Mouse (Mus musculus) gastrocnemius, postnatal 14 days (tissue): Measurements from ENCODE around the gene Idh3g. TPM values are rescaled to one million over a fixed set of nuclear protein-coding genes. Genes with fewer than 3 reads are reported as not detected.

Experiments
- DNase-seq: peaks from one replicate; pipeline ENCODE4 v3.0.0; 2021; ENCODE audit warnings: mixed read lengths
- intact Hi-C: fragments of 180-260 bp; cut with DNase I; formaldehyde crosslinking; loops from one replicate; pipeline ENCODE4 v1.15.1; 2025; ENCODE audit warnings: low total_unique reads
- long read RNA-seq, 2 experiments: library from polyadenylated mRNA; stranded (forward); transcript quantifications; one replicate each; pipeline ENCODE4 v2.0.0; 2021
- total RNA-seq, 2 experiments: library from RNA; stranded (reverse); gene quantifications; 2 replicates each; pipeline ENCODE4 v1.2.3; 2021

The Idh3g gene
- 100 to 1,000 TPM; 305 to 363 TPM for total RNA-seq
- long read RNA-seq, experiment 1, partial matches to known transcripts: 10 of 300 reads
- long read RNA-seq, experiment 1, other reads (novel, unspliced or antisense): 289 of 300 reads
- long read RNA-seq, experiment 2, partial matches to known transcripts: 10 of 298 reads
- long read RNA-seq, experiment 2, other reads (novel, unspliced or antisense): 288 of 298 reads

DNA sequence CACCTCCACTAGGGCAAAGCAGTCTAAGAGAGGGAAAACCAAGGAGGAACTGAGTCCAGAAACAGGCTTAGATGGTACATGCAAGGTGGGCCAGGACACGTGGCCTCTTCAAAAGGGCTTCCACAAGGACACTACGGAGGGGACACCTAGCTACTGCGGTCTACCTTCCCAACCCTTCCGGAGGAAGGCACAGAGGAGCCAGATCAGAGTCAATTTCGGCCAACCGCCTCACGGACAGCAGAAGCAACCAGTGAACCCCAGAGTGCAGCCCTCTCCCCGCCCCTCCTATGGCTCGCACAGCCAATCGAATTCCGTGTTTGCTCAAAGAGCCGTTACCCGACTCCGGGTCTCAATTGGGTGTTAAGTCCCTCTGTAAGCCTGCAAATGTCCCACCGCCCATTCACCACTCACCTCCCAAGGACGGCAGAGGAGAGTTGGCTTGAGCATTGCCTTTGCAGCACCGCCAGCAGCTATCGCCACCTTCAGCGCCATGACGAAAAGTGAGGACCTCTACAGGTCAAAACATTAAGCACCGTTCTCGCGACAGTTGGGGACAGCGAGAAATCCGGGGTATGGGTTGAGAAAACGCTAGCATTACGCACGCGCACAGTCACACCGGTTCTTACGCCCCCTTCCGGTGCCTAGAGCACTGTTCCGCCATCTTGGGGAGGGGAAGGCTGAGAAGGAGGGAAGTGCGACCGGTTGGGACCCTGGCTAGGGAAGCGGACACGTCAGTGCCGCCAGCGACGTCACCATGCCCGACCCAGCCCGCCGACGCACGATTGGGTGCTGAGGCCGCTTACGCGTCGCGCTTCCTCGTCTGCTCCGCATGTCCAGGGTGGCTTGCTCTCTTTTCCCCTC is at the start of gene Idh3g, which contains the start of gene Ssr4:
Gene Idh3g, minus strand, starts transcription at position 534 of the 861 bp plus-strand sequence.
Gene Ssr4, plus strand, starts transcription at position 665 of the 861 bp plus-strand sequence.
- intact Hi-C loops: no loop called here
- peak; percentile 89 for DNase-seq

DNA sequence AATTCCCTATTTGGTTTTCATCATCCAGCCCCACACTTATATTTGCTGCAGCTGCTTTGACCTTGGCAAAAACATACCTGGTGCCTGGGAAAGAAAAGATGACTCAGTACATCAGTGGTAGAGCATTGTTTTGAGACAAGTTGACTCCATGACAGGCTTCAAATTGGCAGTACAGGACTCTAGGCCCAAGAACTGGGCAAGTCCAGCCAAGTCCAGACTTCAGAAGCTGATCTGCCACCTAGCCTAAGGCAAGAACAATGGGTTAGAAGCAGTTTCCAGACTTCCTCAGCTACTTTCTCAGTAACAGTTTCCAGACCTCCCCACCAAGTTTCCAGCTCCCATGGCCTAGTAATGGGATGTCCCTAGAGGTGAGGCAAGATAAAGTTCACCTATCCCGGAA is 49.0 kb upstream of the Idh3g start:
- intact Hi-C loops: no loop called here
- DNase-seq: no peak

DNA sequence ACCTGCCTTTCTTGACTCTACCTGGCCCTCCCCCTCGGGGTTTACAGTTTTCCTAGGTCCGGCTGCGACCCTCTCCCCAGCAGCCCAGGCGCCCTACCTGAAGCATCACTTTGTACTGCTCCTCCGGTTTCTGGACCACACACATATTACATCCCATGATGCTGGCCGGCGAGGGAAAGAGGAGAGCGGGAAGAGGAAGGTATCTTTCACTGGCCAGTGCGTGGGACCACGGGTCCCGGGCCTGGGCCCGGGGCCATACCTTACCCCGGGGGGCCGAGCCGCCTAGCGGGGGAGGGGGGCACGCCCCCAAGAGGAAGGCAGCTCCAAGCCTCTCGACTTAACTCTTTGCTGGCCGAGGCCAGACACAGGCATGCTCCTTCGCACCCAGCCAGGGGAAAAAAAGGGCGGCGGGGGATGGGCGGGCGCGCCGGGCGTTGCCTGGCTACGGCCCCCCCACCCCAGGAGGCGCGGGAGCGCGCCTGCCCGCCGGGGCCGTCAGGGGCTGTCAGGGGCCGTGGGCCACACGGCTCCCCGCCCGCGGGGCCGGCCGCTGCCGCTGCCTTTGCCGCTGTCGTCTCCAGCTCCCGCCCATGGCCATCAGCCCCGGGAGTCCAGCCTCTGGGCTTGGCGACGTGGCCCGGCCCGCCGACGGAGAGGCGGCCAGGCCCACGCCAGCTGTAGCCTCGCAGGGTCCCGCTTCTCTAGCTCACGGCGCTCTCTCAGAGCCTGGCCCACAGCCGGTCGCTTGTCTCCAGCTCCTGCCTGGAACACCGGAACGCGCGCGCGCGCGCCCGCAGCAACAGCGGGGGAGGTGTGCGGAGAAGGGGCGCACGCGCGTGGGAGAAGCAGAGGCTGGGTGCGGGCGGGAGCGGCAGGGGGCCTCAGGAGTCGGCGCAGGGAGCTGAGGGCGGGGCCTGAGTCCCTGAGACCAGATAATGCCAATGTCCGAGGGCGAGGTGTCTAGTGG is 37.8 kb upstream of the Idh3g start, which contains the start of gene Pdzd4:
Gene Pdzd4, minus strand, starts transcription at position 785 of the 967 bp plus-strand sequence.
- intact Hi-C loops: no loop called here
- DNase-seq: peak; percentile 54

DNA sequence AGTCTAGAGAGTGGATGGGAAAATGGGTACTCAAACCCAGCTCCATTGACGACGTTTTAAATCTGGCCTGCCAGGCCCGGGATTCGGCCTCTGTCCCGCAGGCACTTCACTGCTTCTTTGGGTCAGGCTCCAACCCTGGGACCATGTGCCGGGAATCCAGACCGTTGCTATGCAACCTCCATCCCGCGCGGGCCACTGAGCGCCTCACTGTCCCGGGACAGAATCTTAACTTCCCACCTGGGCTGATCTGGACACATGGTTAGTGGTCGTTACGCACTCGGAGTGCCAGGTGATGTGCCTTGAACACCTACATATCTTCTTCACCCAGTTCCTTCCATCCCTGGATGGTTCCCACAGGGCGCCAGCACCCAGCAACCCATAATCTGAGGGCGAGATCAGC is 37.0 kb upstream of the Idh3g start:
- no peak for DNase-seq
- intact Hi-C loops: no loop called here

DNA sequence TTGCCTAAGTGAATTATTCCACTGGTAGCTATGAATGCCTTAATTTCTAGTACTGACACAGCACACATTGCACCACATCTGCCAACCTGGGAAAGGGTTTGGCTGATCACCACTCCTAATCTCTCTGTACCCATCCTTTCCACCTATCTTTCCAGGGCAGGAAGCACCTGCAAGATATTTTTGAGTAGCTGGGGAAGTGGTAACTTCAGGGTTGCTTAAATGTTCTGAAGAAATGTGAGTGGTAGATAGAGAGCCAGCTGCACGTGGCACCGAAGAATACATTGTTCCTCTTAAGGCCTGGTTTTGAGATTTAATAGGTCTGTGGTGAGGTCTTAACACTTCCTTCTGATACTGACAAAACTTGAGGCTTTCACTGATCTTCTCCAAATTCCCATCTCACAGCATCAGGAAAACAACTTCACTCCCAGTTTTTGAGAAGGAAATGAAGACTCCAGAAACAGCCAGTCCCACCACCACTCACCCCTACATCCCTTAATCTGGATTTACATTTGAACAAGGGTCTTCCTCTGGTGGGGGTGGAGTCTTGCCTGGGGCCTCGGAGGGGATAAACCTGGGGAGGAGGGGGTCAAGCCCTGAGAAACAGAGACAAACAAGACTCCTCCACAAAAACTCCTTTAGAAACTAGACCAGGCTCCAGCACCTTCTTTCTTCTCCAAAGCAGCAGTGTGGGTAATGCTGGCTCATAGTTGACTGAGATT is 30.1 kb upstream of the Idh3g start:
- DNase-seq: no peak
- intact Hi-C loops: no loop called here

DNA sequence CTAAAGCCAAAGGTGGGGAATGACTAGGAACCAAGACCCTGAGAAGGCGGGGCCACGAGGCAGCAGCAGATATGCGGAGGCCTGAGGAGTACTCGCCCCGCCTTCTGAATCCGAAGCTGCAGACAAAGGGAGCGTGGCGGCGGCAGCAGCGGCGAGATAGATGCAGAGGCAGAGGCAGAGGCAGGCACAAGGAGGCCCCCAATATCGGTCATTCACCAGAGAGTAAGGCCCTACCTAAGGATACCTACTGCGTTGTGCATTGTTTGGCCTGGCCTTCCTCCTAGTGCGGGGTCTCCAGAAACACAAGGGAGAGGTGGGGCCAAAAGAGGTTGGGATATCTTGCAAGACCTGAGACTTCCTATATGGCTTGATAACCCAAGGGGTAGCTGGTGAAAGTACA is 28.4 kb upstream of the Idh3g start:
- intact Hi-C loops: no loop called here
- DNase-seq: no peak

DNA sequence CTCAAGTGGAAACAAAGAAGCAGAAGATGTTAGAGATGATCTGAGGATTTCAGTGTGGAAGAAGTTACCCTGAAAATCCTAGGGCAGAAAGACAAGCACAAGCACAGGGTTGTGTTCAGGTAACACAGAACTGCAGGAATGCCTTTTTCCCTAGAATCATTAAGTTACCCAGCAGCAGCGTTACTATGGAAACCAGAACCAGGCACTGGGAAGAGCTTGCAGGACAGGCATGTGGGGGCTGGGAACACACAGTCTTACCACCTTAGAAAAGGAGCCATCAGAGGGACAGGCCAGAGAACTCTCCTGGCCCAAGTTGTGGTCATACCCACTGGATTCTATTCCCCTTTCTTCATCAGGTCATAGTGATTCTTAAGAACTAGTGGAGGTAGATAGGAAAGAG is 19.1 kb upstream of the Idh3g start:
- no peak for DNase-seq
- intact Hi-C loops: no loop called here

DNA sequence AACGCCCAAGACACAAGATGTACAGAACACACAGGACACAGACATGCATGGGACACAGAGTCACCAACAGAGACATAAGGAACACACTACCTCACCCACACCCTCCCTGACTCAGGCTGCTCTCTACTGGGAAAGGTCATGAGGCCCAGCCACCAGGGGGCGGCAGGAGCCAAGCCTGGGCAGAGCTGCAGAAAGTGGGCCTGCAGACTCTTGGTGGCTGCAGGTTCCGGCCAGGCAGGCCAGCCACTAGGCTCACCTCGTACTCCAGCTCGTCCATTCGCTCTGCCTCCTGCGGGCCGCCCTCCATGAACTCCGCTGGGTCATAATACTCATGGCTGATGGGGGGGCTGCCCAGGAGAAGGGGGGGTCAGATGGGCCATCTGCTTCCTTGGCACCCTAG is 11.8 kb upstream of the Idh3g start:
- intact Hi-C loops: loop anchor here (5.0 kb wide), 2 partner anchors 99 to 149 kb away; partner anchors contain the start of gene L1cam
- peak; percentile 78 for DNase-seq

DNA sequence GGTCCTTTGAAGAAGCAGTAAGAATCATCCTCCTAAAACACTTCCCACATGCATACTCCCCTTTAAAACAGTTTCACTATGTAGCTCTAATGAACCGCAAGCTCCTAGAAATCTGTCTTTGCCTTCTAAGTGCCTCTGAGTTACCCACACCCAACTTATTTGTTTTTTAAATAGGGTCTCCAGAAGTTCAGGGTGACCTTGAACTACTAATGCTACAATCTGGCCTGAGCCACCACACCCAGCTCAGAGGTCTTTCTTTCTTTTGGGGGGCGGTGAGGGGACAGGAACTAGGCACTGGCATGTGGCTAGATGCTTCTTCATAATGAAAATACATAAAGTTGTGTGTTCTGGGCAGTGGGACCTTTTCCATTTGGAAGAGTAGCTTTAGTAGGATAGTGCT is 10.8 kb upstream of the Idh3g start:
- DNase-seq: no peak

DNA sequence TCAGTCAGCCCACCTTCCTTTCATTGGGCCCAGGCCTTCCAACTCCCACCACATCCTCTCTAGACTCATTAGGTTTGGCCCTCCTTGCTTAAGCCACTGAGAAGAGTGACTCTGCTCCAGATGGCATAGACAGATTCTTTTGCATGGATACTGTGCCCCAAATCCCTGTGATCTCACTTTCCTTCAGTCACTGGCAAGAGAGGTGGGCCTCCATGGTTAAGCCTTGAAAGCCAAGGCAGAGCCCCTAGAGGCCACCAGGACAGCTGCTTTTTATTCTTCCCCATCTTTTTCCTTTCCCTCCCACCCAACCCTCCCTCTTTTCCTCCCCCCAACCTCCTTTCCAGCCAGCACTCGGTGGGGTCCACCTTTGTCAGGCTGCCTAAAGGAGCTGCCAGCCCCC is 6.8 kb upstream of the Idh3g start:
- DNase-seq: no peak
- intact Hi-C loops: no loop called here

More for the DNA sequence above, 10.8 kb upstream of the Idh3g start:
- intact Hi-C loops: loop anchor here (5.0 kb wide), 2 partner anchors 100 to 150 kb away; partner anchors contain the start of gene L1cam

DNA sequence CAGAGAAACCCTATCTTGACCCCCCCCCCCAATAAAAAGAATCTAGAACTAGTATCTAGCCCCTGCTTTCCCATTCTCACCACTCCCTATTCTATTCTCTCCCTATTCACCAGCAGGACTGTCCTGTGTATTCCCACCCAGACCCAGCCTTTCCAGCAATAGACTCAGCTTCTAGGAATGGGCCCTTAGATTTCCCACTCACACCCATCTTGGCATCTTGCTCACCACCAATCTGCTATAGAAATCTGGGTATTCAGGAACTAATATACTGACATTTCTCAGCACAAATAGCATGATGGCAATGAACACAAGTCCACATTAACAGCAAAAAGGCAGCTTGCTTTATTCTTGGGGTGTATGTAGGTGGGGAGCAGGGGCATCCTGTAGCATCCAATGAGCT is 6.3 kb upstream of the Idh3g start:
- no peak for DNase-seq
- intact Hi-C loops: no loop called here

DNA sequence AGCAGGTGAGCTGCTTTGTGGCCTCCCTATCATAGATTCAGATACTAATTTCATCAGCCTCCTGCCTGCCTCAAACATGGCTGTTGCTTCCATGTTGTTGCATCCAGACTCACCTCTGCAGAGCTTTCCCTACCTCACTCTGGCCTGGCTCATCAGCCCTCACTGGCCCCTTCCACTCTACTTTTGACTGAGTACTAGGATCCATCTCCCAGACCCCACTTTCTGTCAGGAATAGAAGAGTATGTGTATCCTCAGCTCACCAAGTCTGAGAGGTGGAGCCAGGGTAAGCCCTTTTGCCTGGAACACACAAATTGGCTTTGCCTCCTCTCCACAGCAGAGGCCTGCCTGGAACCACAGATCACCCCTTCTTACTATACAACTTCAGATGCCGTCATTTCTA is 1.8 kb upstream of the Idh3g start:
- intact Hi-C loops: no loop called here
- DNase-seq: no peak

DNA sequence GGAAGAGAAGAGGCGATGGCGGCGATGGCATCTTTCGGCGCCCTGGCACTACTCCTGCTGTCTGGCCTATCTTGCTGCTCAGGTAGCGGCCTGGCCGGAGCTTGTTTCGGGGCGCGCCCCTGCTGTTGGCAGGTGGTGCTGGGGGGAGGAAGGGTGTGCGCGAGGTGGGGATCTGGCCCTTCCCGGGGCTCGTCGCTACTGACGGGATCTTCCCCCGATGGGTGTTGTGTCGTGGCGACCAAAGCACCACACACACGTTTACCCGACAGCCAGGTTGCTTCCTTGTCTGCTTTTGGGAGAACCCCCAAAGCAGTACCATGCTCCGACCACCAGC is 495 bp upstream of the Idh3g start:
- no peak for DNase-seq
- intact Hi-C loops: no loop called here

DNA sequence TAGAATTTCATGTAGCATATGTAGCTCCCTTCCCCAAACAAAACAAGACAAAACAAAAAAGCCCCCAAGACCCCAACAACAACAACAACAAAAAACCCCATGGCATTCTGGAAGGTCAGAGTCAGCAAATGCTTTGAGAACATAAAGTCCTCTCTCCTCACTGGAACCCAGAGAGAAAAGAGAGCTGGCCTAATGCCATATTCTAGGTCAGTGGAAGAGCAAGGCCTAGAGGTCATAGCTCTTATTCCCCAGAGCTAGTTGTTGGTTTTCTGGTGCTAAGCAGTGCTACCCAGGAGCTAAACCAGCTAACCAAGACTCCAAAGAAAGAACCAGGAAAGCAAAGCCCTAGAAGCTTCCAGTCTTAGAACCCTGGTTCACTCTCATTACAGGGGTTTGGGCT is 1.0 kb downstream of the Idh3g start:
- no peak for DNase-seq
- intact Hi-C loops: no loop called here

DNA sequence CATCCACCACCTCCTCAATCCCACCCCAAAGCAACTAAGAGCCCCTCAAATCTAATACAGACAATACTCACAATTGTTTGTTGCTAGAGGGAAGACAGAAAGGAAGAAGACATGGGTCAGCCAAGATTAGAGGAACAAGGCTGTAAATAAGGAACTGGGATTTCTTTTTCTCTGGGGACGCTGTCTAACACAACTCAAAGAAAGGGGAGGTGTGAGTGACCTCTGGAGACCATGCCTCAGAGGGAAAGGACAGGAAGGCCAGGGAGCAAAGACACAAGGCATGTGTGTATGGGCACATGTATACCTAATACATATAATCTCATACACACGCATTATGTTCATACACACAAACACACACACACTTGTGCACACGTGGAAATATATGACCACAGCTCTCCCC is 4.5 kb downstream of the Idh3g start:
- intact Hi-C loops: no loop called here
- no peak for DNase-seq

DNA sequence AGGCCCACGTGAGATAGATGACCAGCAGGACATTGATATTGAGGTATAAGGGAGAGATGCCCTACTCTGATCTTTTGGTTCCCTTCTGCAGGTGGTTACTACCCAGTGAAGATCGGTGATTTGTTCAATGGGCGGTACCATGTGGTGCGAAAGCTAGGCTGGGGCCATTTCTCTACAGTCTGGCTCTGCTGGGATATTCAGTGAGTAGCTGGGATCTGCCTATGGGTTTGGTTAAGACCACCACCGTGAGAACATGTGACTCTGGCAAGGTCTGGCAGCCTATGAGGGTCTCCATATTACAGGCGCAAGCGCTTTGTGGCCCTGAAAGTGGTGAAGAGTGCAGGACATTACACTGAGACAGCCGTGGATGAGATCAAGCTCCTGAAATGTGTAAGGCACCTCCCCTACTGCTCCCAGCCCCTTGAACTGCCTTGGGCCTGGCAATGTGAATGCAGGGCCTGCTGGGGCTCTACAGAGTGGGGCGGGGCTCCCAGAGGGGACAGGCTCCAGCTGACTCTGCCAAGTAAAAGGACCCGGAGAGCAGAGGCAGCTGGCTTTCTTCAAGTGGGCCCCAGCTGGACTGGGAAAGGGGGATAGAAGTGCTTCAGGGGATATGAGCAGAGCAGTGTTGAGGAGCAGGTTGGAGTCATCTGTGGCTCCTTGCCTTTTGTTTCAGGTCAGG is 11.8 kb downstream of the Idh3g start:
- DNase-seq: peak; percentile 39
- intact Hi-C loops: no loop called here

DNA sequence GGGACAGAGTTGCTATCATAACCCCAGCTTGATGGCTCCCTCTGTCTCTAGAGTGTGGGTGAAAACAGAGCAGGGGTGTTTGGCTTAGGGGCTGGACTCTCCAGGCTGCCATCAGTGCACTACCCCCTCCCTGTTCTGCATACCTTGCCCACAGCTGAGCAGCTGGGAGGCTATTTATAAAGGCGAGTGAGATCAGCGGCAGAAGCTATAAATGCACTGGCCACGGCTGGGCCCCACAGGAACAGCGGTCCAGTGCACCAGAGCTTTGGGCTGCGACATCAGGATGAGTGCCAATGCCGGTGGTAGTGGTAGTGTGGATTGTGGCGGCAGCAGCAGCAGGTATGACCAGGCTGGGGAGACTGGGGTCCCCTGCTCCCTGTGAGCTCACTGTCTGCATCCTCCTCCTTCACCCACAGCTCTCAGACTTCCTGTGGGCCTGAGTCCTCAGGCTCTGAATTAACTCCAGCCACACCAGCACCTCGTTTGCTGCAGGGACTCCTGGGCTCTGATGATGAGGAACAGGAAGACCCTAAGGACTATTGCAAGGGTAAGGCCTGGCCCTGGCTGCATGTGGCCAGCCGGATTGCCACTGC is 12.4 kb downstream of the Idh3g start, which contains the start of gene Srpk3:
Gene Srpk3, plus strand, starts transcription at position 238 of the 593 bp plus-strand sequence.
- peak; percentile 57 for DNase-seq
- intact Hi-C loops: no loop called here

DNA sequence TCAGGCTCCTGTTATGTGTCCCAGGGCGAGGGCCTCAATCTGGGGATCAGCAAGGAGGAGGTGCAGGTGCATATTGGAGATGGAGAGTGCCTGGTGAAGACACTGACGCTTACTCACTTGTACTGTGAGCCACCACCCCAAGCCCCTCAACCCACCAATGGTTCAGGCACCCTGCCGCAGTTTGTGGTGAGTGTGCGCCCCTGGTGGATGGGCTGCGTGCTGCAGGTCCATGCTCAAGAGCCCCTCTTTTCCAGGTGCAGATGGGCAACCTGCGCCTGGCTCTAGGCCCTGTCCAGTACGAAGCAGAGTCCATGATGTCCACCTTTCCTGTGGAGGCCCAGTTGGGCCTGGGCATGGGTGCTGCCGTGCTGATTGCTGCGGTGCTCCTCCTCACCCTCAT is 19.4 kb downstream of the Idh3g start:
- intact Hi-C loops: no loop called here
- DNase-seq: no peak
